Mouse (Mus musculus): Measurements from ENCODE around the gene Il10rb. TPM values are rescaled to one million over a fixed set of nuclear protein-coding genes. Genes with fewer than 3 reads are reported as not detected.

Gene Il10rb
- total RNA-seq, 2 experiments from 2014 or later, result 75.4 to 78.8 TPM

Other genes starting within 250 kb of the Il10rb start
- not detected for gene Olig2, start 180.7 kb upstream of the Il10rb start, total RNA-seq (2021)
- 1 to 10 TPM in 1 of 2 experiments, under 1 TPM in 1; 0.75 to 1.6 TPM for gene Olig1, start 136.4 kb upstream of the Il10rb start, total RNA-seq (2021)
- gene Ifnar2, start 33.4 kb upstream of the Il10rb start, total RNA-seq (2021), result 10 to 100 TPM; 78.4 TPM
- not detected for gene Gm21970, start 14.4 kb upstream of the Il10rb start, total RNA-seq (2021)
- gene Ifnar1, start 79.1 kb downstream of the Il10rb start, total RNA-seq (2021), result 10 to 100 TPM; 71.2 to 85.3 TPM
- 10 to 100 TPM; 27.5 to 31.9 TPM for gene Ifngr2, start 140.9 kb downstream of the Il10rb start, total RNA-seq (2021)
- gene Tmem50b, start 191.6 kb downstream of the Il10rb start, total RNA-seq (2021), result 10 to 100 TPM; 33.8 to 38.3 TPM
- 10 to 100 TPM; 10.9 to 15.4 TPM for gene Dnajc28, start 212.9 kb downstream of the Il10rb start, total RNA-seq (2021)
- gene Gart, start 240.8 kb downstream of the Il10rb start, total RNA-seq (2021), result 10 to 100 TPM; 93.3 to 94.2 TPM
- 100 to 1,000 TPM; 169 to 238 TPM for gene Son, start 241.3 kb downstream of the Il10rb start, total RNA-seq (2021)

All from adrenal gland, postnatal 10 days (tissue).